Mouse (Mus musculus) stomach, adult 2 months (tissue): ENCODE results near the gene Gjd3. TPM values are rescaled to one million over a fixed set of nuclear protein-coding genes. Genes with fewer than 3 reads are reported as not detected.

Source experiments
- polyA plus RNA-seq: library from polyadenylated mRNA; depleted of rRNA; stranded (reverse); fragments of >200 nt; gene quantifications from 2 replicates; pipeline ENCODE4 v1.2.3, GENCODE M21; 2012; rRNA removed

Gene Gjd3
- polyA plus RNA-seq = 1.8 and 5.1 TPM in 2 replicates

GRCm38 (mm10) chr11:98982773-98983133 is at the start of gene Gjd3:
TSS of gene Gjd3 (minus strand) at chr11:98983016.

GRCm38 (mm10) chr11:99023500-99024467 is 41.0 kb upstream of the Gjd3 start, which contains the start of gene Top2a:
TSS of gene Top2a (minus strand) at chr11:99024189.

Other genes with a start within 250 kb of the Gjd3 start
- 39.6 and 53.6 TPM in 2 replicates for gene Thra, start 242.4 kb downstream of the Gjd3 start, polyA plus RNA-seq
- 41.8 and 51.0 TPM in 2 replicates for gene Nr1d1, start 207.7 kb downstream of the Gjd3 start, polyA plus RNA-seq
- 13.0 and 27.7 TPM in 2 replicates for gene Msl1, start 187.5 kb downstream of the Gjd3 start, polyA plus RNA-seq
- gene Casc3, start 178.1 kb downstream of the Gjd3 start, polyA plus RNA-seq = 12.8 and 15.0 TPM in 2 replicates
- 27.1 and 44.2 TPM in 2 replicates for gene Rapgefl1, start 146.2 kb downstream of the Gjd3 start, polyA plus RNA-seq
- gene Wipf2, start 119.4 kb downstream of the Gjd3 start, polyA plus RNA-seq = 8.5 and 14.1 TPM in 2 replicates
- 0.10 and 0.27 TPM in 2 replicates for gene Cdc6, start 75.2 kb downstream of the Gjd3 start, polyA plus RNA-seq
- gene Rara, start 55.2 kb downstream of the Gjd3 start, polyA plus RNA-seq = 35.6 and 46.0 TPM in 2 replicates
- gene Top2a, start 41.2 kb upstream of the Gjd3 start, polyA plus RNA-seq = 0.35 and 1.1 TPM in 2 replicates
- gene Igfbp4, start 58.2 kb upstream of the Gjd3 start, polyA plus RNA-seq = 88.4 and 198 TPM in 2 replicates
- gene Tns4, start 106.3 kb upstream of the Gjd3 start, polyA plus RNA-seq = 4.9 and 8.7 TPM in 2 replicates
- gene Ccr7, start 172.1 kb upstream of the Gjd3 start, polyA plus RNA-seq = 0.48 and 1.6 TPM in 2 replicates
- gene Smarce1, start 248.0 kb upstream of the Gjd3 start, polyA plus RNA-seq = 3.5 and 4.1 TPM in 2 replicates